Mouse (Mus musculus) heart, postnatal 25 days (tissue): ENCODE data around the gene Oxld1. TPM values are rescaled to one million over a fixed set of nuclear protein-coding genes. Genes with fewer than 3 reads are reported as not detected.

ENCODE experiments used
- DNase-seq: peaks from one replicate; pipeline ENCODE4 v3.0.0; 2022; ENCODE audit warnings: low spot score
- intact Hi-C: fragments of 180-260 bp; cut with DNase I; formaldehyde crosslinking; loops from one replicate; pipeline ENCODE4 v1.15.1; 2025
- total RNA-seq, 2 experiments: library from RNA; stranded (reverse); gene quantifications; 2 replicates each; pipeline ENCODE4 v1.2.3; 2021

Gene Oxld1
- total RNA-seq, result 10 to 100 TPM; 53.7 to 56.4 TPM

GRCm38 (mm10) chr11:120457772-120458751 lies at the start of gene Oxld1, which contains the start of gene Ccdc137:
Oxld1 (minus strand) TSS chr11:120458068.
Ccdc137 (plus strand) TSS chr11:120458115.
- intact Hi-C loops, result no loop called here

DNA sequence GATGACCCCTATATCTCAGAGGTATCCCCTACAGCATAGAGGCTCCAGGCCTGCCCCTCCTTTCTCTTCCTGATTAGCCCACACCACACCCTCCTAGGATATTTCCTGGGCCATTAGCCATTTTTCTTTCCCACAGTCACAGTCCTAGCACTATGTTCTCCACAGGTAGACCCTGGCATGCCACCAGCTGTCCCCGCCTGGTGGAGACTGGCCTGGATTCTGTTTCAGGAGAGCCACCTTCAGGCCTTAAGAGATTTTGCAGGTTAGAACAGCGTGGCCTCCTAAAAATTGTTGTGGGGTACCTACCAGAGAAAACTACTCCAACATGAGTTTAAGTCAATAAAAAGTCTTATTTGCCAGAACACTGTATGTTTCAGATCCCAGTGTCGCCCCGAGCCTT lies 49.0 kb upstream of the Oxld1 start:
- no peak for DNase-seq
- intact Hi-C loops, result no loop called here

More at GRCm38 (mm10) chr11:120457772-120458751, at the start of gene Oxld1, which contains the start of gene Ccdc137:
- peak; percentile 64 for DNase-seq

DNA sequence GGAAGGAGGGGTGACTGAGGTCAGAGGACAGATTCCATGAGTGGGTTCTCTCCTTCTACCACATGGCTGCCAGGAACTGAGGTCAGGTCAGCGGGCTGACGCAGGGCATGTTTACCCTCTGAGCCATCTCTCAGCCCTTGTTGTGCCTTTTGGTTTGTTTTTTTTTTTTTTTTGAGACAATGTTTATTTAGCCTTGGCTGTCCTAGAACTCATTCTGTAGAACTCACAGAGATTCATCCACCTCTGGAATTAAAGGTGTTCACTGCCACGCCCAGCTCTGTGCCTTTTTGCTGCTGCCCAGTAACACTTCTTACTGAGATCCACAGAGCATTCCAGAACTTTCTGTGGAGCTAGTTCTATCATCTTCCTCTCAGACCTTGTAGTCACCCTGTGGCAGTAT lies 47.8 kb upstream of the Oxld1 start:
- no peak for DNase-seq

GRCm38 (mm10) chr11:120501701-120502100 lies 43.8 kb upstream of the Oxld1 start:
- intact Hi-C loops, result no loop called here
- DNase-seq, result no peak

More for the DNA sequence above, 47.8 kb upstream of the Oxld1 start:
- intact Hi-C loops, result no loop called here

- intact Hi-C loops, result no loop called here
- no peak for DNase-seq
Observed at GRCm38 (mm10) chr11:120501018-120501417, 43.1 kb upstream of the Oxld1 start.

DNA sequence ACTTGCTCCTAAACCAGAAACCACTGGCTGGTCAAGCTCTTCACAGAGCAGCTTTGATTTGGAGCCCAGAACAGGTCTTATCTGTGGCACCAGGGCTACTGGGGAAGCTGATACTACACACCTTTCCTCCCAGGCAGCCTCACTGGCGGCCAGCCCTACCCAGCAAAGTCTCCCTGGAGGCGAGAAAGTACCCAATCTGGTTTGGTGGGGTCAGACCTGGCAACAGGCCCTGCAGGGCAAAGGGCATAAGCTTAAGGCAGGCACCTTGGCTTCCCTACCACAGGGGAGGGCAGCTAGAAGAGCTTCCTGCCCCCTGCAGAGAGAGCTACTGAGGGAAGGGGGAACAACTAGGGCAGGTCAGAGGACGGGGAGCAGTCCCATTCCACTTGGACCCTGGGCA lies 42.5 kb upstream of the Oxld1 start:
- intact Hi-C loops, result no loop called here
- no peak for DNase-seq

- intact Hi-C loops, result no loop called here
Observed at GRCm38 (mm10) chr11:120499894-120500293, 42.0 kb upstream of the Oxld1 start.

GRCm38 (mm10) chr11:120498891-120499290 lies 41.0 kb upstream of the Oxld1 start:
- no peak for DNase-seq
- intact Hi-C loops, result no loop called here

More at GRCm38 (mm10) chr11:120499894-120500293, 42.0 kb upstream of the Oxld1 start:
- no peak for DNase-seq

DNA sequence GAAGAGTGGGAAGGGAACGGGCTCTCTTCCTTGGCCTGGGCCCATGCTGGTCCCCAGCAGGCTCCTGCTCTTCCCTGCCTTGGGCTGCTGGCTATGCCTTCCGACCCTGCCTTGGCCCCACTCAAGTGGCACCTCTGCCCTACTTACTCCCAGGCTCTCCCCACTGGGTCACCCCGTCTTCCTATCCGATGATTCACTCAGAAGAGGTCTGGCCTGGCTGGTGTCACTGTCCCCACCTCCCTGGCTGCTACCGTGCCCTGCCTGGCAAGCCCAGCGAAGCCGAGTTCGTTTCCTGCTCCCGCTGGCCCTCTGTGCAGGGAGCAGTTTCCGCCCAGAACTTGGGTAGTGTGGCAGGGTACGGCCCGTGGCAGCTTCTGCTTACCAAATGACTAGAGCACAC lies 40.4 kb upstream of the Oxld1 start:
- DNase-seq, result no peak
- intact Hi-C loops, result no loop called here

DNA sequence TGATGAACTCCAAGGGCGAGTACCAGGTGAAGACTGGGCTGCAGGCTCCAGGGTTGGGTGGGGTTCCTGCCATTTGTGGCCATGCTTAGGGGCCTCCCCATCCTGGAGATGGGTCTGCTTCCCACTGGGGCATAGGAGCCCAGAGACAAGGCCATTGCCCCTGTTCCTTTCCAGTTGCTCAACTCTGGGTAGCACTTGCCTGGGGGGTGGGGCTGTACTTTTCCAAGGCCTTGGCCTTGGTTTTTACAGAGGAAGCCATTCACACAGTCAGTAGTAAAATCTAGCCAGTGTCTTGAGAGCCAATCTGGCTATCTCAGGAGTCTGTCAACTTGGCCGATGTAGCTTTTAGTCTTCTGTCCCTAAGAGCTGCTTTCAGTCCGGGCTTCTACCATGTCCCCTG lies 39.6 kb upstream of the Oxld1 start:
- no peak for DNase-seq
- intact Hi-C loops, result no loop called here

GRCm38 (mm10) chr11:120493911-120494310 lies 36.0 kb upstream of the Oxld1 start:
- no peak for DNase-seq
- intact Hi-C loops, result no loop called here

GRCm38 (mm10) chr11:120493351-120493750 lies 35.5 kb upstream of the Oxld1 start:
- no peak for DNase-seq
- intact Hi-C loops, result no loop called here

DNA sequence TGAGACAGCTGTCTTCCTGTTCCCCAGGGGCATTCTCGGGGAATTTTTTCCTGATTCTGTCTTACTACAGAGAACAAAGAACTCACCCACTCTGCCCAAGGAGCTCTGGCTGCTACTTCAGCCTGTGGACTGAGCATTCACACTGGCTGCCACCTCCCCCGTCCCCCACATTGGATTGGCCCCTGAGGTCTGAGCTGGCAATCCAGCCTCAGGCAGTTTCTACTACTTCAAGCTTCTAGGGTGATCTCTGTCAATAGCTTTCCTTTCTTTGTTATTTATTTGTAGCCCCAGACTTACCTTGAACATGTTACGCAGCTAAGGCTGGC lies 35.0 kb upstream of the Oxld1 start:
- DNase-seq, result no peak
- intact Hi-C loops, result no loop called here

DNA sequence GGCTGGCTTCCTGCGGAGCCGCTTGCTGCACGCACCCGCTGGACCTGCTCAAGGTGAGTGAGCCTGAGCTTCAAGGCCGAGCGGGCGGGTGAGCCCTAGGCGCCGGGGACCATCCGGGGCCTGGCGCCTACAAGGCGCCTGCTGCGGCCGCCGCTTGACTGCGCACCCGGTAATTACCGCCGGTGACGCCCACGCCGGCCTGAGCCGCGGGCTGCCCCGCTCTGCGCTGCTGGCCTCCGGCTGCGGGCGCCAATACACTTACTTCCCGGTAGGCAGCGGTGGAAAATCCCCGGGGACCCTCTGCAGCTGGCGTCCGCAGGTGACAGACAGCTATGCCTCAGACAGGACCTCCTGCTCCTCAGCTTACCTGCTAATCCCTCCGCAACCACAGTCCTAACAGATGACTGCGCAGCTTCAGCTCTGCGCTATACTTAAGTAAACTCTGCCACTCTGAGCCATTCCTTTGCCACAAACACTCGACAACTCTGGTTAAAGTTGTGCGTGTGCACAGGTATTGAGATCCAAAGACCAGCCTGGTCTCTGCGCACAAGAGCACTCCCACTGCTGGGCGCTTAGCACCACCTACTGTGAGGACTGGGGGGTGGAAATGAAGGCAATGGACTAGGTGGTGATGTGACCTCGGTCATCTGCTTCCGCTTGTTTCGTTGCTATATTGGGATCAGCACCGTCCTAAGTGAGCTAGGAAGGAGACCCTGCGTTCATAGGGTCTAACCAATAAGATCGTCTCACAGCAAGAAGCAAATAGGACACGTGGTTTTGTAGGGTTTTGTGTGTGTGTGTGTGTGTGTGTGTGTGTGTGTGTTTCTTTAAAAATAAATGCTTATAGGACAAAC lies 34.4 kb upstream of the Oxld1 start:
- intact Hi-C loops, result no loop called here
- DNase-seq, result no peak

GRCm38 (mm10) chr11:120491317-120492023 lies 33.6 kb upstream of the Oxld1 start, which contains the start of gene Slc25a10:
Slc25a10 (plus strand) TSS chr11:120491840.
- intact Hi-C loops, result no loop called here
- DNase-seq, result peak; percentile 82

- intact Hi-C loops, result no loop called here
- DNase-seq, result no peak
Observed at GRCm38 (mm10) chr11:120490291-120491046, 32.6 kb upstream of the Oxld1 start.

DNA sequence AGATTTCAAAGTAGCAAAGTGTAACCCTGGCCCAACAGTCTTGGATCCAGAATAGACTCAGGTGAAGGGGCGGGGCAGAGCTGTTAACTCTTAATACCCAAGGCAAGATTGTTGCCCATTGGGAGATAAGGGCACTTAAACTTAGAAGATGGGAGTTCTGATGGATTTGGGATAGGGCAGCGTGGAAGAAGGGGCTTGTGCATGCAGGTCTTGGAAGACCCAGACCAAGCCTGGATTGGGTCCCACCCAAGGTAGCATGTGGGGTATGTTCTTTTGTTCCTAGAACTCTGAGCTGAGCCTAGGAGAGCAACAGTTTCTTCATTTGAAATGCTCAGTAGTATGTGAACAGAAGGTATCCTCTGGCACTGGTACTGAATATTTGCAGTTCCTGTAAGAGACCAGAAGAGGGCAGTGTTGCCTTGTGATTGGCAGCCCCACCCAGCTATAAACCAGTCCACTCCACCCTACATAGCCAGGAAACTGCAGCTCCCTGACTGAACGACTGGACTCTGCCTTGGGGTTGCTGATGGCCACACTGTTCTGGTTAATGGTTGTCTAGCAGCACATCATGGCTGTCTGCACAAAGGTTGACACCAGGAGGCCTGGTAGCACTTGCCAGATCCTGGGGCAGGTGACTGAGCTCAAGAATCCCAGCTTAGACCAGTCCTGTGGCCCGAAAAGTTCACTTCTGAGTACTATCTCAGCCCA lies 31.3 kb upstream of the Oxld1 start:
- intact Hi-C loops, result loop anchor here (2.0 to 5.0 kb wide), 4 partner anchors 20 to 288 kb away; no protein-coding TSS in a partner anchor
- DNase-seq, result peak; percentile 40

DNA sequence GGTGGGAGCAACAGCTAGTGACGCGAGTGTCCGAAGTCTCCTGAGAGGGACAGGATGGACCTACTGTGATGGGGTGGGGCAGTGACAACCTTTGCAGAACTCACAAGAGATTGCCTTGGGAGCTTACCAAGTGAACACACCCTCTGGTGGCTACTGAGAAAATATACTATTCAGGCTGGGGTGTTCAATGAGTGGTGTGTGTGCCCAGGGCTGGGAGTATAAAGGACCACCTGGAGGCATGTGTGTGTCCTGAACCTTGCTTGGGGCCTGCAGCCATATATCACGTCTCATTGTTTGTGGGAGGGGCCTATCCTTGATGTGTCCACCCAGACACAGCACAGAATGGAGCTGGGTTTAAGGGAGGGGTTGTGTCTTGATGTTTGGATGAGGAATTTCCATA lies 30.6 kb upstream of the Oxld1 start:
- DNase-seq, result no peak
- intact Hi-C loops, result loop anchor here (2.0 to 5.0 kb wide), 4 partner anchors 20 to 289 kb away; no protein-coding TSS in a partner anchor
